Mouse (Mus musculus): Measurements from ENCODE around the gene Slc25a3.

GRCm38 (mm10) chr10:91130792-91131191 is 6.9 kb upstream of the Slc25a3 start:
- TF ChIP-seq EP300 (IDR thresholded peaks at IDR 0.05; ENCODE audit: low read depth) = no peak
- no peak for TF ChIP-seq CTCF (IDR thresholded peaks at IDR 0.05; ENCODE audit: low read depth)

All from liver, embryonic 14.5 days (tissue).